Mouse (Mus musculus): Measurements from ENCODE around the gene Gm38431. TPM values are rescaled to one million over a fixed set of nuclear protein-coding genes. Genes with fewer than 3 reads are reported as not detected.

Gene Gm38431
- polyA plus RNA-seq, 1 experiment from 2014 or later: 0.42 TPM

- H3K4me2 ChIP-seq (replicated peaks; ENCODE audit: low read depth): no peak overlapping the region
- WGBS: 85% methylated on average over 9 of the region's 9 CpGs
- no peak overlapping the region for H3K4me3 ChIP-seq (ENCODE audit: low read depth, low read length)
- H3K27ac ChIP-seq (ENCODE audit: low read depth, low read length): no peak overlapping the region
- H3K27me3 ChIP-seq (replicated peaks; ENCODE audit: control insufficient read depth, insufficient read depth, low read length): no peaks in the 10 kb centered on the region
- no peak for TF ChIP-seq CTCF (IDR thresholded peaks at IDR 0.05; ENCODE audit: low read depth)
- H3K9ac ChIP-seq (ENCODE audit: low read depth, low read length): no peak overlapping the region
- H3K9me3 ChIP-seq (ENCODE audit: control insufficient read depth): no peaks in the 10 kb centered on the region
- no peaks in the 10 kb centered on the region for H3K4me1 ChIP-seq (replicated peaks; ENCODE audit: control insufficient read depth, insufficient read depth, low read length)
- H3K36me3 ChIP-seq (ENCODE audit: control insufficient read depth, insufficient read depth): peaks cover 68% of the 10 kb centered on the region
- ATAC-seq: no peak
Measured at GRCm38 (mm10) chr9:21125502-21126258, 33.9 kb upstream of the Gm38431 start.

- ATAC-seq: no peak
- Histone ChIP-seq H3K4me3 (ENCODE audit: low read depth, low read length) (no peak overlapping the region), H3K27ac (ENCODE audit: low read depth, low read length) (no peak overlapping the region), H3K4me2 (replicated peaks; ENCODE audit: low read depth) (no peak overlapping the region), H3K9me3 (ENCODE audit: control insufficient read depth) (no peaks in the 10 kb centered on the region), H3K4me1 (replicated peaks; ENCODE audit: control insufficient read depth, insufficient read depth, low read length) (no peaks in the 10 kb centered on the region), H3K9ac (ENCODE audit: low read depth, low read length) (no peak overlapping the region), H3K27me3 (replicated peaks; ENCODE audit: control insufficient read depth, insufficient read depth, low read length) (no peaks in the 10 kb centered on the region), H3K36me3 (ENCODE audit: control insufficient read depth, insufficient read depth) (peaks cover 74% of the 10 kb centered on the region)
- TF ChIP-seq CTCF (IDR thresholded peaks at IDR 0.05; ENCODE audit: low read depth): no peak
- WGBS: 82% methylated on average over 5 of the region's 5 CpGs
Measured at GRCm38 (mm10) chr9:21124837-21125236, 33.0 kb upstream of the Gm38431 start.

- peaks cover 61% of the 10 kb centered on the region; the same call in 1 of the 2 replicates for H3K36me3 ChIP-seq (ENCODE audit: control insufficient read depth, insufficient read depth)
- no peak for TF ChIP-seq CTCF (IDR thresholded peaks at IDR 0.05; ENCODE audit: low read depth)
- H3K9me3 ChIP-seq (ENCODE audit: control insufficient read depth): no peaks in the 10 kb centered on the region
- H3K4me3 ChIP-seq (ENCODE audit: low read depth, low read length): no peak overlapping the region
- no peak overlapping the region for H3K4me2 ChIP-seq (replicated peaks; ENCODE audit: low read depth)
- no peak overlapping the region for H3K9ac ChIP-seq (ENCODE audit: low read depth, low read length)
- no peak for ATAC-seq
- WGBS: 91% methylated on average over 16 of the region's 16 CpGs
- H3K27ac ChIP-seq (ENCODE audit: low read depth, low read length): no peak overlapping the region
- H3K4me1 ChIP-seq (replicated peaks; ENCODE audit: control insufficient read depth, insufficient read depth, low read length): no peaks in the 10 kb centered on the region
- no peaks in the 10 kb centered on the region for H3K27me3 ChIP-seq (replicated peaks; ENCODE audit: control insufficient read depth, insufficient read depth, low read length)
Measured at GRCm38 (mm10) chr9:21121483-21121882, 29.7 kb upstream of the Gm38431 start.

- Histone ChIP-seq H3K9ac (ENCODE audit: low read depth, low read length) (no peak overlapping the region), H3K4me3 (ENCODE audit: low read depth, low read length) (no peak overlapping the region), H3K36me3 (ENCODE audit: control insufficient read depth, insufficient read depth) (peaks cover 26% of the 10 kb centered on the region; the same call in 1 of the 2 replicates), H3K27ac (ENCODE audit: low read depth, low read length) (no peak overlapping the region), H3K9me3 (ENCODE audit: control insufficient read depth) (no peaks in the 10 kb centered on the region), H3K4me2 (replicated peaks; ENCODE audit: low read depth) (no peak overlapping the region), H3K27me3 (replicated peaks; ENCODE audit: control insufficient read depth, insufficient read depth, low read length) (no peaks in the 10 kb centered on the region), H3K4me1 (replicated peaks; ENCODE audit: control insufficient read depth, insufficient read depth, low read length) (no peaks in the 10 kb centered on the region)
- no peak for ATAC-seq
- WGBS: 76% methylated on average over 6 of the region's 6 CpGs
- TF ChIP-seq CTCF (IDR thresholded peaks at IDR 0.05; ENCODE audit: low read depth): no peak
Measured at GRCm38 (mm10) chr9:21117073-21117472, 25.3 kb upstream of the Gm38431 start.

GRCm38 (mm10) chr9:21115105-21115504, 23.3 kb upstream of the Gm38431 start:
- no peaks in the 10 kb centered on the region for H3K9me3 ChIP-seq (ENCODE audit: control insufficient read depth)
- WGBS: 87% methylated on average over 8 of the region's 8 CpGs
- no peak for TF ChIP-seq CTCF (IDR thresholded peaks at IDR 0.05; ENCODE audit: low read depth)
- no peak overlapping the region for H3K27ac ChIP-seq (ENCODE audit: low read depth, low read length)
- H3K4me2 ChIP-seq (replicated peaks; ENCODE audit: low read depth): no peak overlapping the region
- no peak overlapping the region for H3K9ac ChIP-seq (ENCODE audit: low read depth, low read length)
- ATAC-seq: no peak
- H3K36me3 ChIP-seq (ENCODE audit: control insufficient read depth, insufficient read depth): peaks cover 11% of the 10 kb centered on the region; the same call in 1 of the 2 replicates
- H3K4me1 ChIP-seq (replicated peaks; ENCODE audit: control insufficient read depth, insufficient read depth, low read length): no peaks in the 10 kb centered on the region
- H3K27me3 ChIP-seq (replicated peaks; ENCODE audit: control insufficient read depth, insufficient read depth, low read length): no peaks in the 10 kb centered on the region
- no peak overlapping the region for H3K4me3 ChIP-seq (ENCODE audit: low read depth, low read length)

- Histone ChIP-seq H3K27ac (ENCODE audit: low read depth, low read length) (no peak overlapping the region), H3K27me3 (replicated peaks; ENCODE audit: control insufficient read depth, insufficient read depth, low read length) (no peaks in the 10 kb centered on the region), H3K36me3 (ENCODE audit: control insufficient read depth, insufficient read depth) (peaks cover 11% of the 10 kb centered on the region; the same call in 1 of the 2 replicates), H3K9me3 (ENCODE audit: control insufficient read depth) (no peaks in the 10 kb centered on the region), H3K4me2 (replicated peaks; ENCODE audit: low read depth) (no peak overlapping the region), H3K9ac (ENCODE audit: low read depth, low read length) (no peak overlapping the region), H3K4me1 (replicated peaks; ENCODE audit: control insufficient read depth, insufficient read depth, low read length) (no peaks in the 10 kb centered on the region), H3K4me3 (ENCODE audit: low read depth, low read length) (no peak overlapping the region)
- 86% methylated on average over 7 of the region's 7 CpGs for WGBS
- no peak for ATAC-seq
- no peak for TF ChIP-seq CTCF (IDR thresholded peaks at IDR 0.05; ENCODE audit: low read depth)
Measured at GRCm38 (mm10) chr9:21114190-21114589, 22.4 kb upstream of the Gm38431 start.
